Mouse (Mus musculus) CD4-positive helper T cell, adult 2 months (primary cell): Measurements from ENCODE around the gene Spaca4.

ENCODE experiments used
- DNase-seq: peaks from one replicate; pipeline ENCODE4 v3.0.0-alpha.2; 2012; ENCODE audit warnings: low read depth, missing footprints, low spot score

Spaca4 gene

DNA sequence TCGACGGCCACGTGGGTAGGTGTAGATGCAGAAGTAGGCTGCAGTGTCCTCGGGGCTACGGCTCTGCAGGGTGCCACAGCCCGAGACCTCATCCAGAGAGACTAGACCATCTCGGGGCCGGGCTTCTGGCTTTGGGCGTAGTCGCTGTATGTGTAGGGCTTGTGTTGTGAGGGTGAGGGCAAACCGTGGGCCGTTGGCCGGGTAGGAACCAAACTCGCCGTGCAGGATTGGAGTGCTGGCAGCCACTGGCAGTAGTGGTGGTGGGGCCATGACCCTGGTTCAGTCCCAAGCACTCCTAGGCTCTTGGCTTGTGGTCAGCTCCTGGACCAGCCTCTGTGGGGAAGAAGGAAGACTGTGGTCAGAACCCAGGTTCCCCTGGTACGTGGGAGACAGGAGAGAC lies 12.2 kb downstream of the Spaca4 start:
- DNase-seq, result no peak

DNA sequence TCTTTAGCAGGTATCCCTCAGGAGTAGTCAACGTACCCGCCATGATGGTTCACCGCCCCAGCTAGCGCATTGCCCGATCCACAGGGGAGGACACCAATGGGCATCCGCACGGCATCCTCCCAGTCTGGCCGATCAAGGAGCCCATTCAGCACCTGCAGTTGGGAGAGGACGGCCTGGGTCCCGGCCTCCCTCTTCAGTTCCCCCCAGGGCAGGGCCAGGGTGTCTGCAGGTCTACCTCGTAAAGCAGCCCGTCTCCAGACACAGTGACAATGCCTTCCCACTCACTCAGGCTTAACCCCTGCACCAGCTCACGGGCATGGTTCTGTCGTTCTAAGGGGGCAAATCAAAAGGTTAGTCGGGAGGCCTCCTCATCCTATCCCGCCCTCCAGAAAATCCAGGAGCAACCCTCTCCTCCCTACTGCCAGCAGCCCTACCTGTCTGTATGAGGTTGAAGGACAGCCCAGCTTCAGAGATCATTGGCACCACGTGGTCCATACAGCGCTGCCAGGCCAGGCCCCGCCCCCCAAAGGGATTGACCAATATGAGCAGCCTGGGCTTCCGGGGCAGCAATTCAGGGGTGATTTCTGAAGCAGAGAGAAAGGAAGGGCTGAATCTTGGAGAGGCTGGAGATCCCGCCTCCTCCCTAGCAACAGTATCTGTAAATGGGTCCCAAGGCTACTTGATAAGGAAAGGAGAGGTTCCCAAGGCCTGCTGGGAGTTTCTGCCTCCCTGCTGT lies 13.4 kb downstream of the Spaca4 start:
- DNase-seq, result no peak

DNA sequence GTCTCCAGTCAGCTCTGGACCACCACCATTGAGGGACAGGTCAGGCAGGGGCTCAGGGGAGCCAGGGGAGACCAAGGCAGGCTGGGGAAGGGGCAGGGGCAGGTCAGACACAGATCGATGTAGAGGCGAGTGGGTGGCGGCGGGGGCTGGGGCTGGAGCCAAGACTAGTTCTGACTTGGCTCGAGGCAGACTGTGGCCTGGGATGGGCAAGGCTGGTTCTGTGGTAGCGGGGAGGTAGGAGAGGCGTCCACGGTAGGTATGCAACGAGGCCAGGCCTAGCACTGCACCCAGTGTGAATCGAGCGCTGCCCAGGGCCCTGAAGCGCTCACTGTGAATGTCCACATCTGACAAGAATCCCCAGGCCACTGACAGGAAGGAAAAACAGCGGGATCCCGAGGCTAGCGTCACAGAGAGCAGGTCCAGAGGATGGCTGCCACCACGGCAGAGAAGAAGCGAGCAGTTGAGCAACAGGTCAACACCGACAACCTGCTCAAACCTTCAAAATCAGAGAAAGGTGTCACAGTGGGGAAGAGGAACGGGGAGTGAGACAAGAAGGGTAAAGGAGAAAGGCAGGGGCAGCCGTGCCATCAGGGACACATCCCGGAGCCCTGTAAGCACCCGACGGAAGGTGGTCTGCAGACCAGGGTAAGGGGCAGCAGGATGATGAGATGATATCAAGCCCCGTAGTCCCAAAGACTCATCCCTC lies 14.1 kb downstream of the Spaca4 start:
- no peak for DNase-seq

DNA sequence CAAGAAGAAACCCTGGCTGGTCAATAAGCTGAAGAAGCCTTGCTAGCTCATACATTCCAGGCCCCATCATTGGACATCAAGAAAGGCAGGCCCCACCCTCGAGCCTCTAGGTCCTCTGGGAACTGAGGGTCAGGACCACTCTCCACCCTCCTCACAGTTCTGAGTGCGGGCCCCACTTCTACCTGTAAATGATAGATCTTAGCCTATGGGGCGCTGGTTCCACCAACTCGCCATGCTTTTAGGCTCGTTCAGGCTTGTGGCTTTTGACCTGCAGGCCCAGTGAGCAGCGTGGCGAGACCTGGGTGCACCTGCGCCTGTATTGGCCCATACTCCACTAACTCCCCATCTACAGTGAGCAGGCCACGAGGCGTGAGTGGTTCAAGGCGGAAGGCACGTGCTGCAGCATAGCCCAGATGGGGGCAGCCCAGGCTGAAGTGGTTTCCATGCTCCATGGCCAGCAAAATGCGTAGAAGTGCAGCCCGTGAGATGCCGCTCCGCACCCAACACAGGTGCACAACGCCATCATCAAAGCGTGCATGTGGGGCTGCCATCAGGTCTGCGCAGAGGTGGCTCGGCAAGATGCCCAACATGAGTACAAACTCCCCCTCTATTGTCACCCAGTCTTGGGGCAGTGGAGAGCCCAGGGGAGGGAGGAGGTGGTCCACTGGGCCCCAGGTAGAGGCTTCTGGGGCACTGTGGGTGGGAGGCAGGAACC lies 15.0 kb downstream of the Spaca4 start:
- DNase-seq, result no peak

DNA sequence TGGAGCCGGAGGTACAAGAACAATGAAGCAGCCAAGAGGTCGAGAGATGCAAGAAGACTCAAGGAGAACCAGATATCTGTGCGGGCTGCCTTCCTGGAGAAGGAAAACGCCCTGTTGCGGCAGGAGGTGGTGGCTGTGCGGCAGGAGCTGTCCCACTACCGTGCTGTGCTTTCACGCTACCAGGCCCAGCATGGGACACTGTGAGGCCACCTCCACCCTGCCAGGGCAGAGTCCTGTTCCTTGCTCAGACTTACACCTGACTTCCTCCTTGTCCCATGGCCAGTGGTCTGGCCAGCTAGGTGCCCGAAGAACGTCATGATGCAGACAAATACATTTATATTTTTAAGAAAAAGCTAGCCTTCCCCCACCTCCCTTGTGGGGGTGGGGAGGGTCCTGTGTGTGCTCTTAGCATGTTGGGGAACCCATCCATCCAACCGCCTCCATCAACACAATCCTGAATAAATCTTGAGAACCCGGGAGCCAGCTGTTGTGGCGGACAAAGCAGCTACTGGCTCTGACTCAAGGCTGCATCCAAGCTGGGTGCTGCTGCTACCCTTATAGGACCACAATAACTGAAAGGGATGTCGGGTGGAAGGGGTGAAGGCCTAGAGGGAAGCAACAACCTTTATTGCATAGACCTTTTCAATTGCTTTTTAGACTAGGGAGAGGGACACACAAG lies 15.8 kb downstream of the Spaca4 start:
- DNase-seq, result no peak

DNA sequence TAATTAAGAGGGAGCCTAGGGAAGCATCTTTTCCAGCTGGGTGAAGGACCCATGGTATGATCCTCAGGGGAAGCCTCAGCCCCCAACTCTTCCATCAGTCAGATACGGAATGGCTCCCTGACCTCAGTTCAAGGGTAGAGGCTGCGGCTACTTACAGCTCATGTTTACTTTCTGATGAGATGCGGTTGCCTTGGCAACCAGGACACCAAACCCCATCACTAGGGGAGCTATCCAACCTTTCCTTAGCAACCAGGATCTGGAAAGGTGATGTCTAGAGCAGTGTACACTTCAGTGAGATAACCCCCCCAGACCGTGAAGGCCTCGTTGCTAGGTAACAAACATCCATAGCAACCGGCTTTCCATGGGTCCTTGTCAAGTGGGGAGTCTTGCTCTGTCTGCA lies 16.6 kb downstream of the Spaca4 start:
- peak; percentile 51 for DNase-seq

DNA sequence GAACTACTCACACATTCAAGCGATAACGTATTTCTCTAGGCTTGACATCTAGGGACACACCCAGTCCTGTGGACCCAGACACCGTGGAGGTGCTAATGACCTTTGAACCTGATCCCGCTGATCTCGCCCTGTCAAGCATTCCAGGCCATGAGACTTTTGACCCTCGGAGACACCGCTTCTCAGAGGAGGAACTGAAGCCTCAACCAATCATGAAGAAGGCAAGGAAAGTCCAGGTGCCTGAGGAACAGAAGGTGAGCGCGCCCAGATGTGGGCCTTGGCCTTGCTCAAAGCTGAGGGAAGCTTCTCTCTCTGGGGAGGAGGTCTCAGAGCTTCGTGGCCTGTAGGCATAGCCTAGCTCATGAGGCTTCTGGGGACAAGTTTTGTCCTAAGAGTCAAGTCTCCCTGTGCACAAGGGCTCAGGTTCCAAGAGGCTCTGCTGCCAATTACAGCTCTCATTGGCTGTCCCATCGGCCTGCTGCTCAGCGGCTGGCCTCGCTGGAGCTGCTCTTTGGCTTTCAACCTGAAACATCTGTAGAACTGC lies 17.3 kb downstream of the Spaca4 start:
- DNase-seq, result no peak

DNA sequence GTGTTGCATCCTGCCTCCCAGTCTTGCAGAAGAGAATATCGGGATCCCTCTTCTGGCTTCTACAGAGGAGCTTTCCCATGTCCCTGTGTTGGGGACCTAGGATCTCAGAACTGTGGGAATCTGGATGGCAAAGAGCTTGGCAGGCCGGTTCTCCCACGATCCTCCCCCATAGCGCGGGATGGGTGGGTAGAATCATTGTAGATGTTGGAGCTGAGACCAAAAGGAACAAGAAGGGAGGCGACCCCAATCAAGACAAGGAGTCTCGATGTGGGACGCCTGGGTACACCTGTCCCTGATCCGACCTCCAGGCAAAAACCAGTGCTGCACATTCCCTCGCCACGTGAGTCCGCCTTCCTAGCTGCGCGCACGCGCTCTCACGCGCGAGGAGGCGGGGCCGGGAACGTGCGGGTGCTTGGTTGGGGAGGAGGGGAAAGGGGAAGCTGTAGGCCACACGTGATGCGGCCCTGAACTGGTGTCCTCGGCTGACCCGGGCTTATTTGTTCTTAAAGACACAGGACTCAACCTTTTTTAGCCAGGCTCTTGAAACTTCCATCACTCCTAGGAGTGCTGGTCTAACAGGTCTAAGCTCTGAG lies 18.1 kb downstream of the Spaca4 start:
- DNase-seq, result peak; percentile 94

DNA sequence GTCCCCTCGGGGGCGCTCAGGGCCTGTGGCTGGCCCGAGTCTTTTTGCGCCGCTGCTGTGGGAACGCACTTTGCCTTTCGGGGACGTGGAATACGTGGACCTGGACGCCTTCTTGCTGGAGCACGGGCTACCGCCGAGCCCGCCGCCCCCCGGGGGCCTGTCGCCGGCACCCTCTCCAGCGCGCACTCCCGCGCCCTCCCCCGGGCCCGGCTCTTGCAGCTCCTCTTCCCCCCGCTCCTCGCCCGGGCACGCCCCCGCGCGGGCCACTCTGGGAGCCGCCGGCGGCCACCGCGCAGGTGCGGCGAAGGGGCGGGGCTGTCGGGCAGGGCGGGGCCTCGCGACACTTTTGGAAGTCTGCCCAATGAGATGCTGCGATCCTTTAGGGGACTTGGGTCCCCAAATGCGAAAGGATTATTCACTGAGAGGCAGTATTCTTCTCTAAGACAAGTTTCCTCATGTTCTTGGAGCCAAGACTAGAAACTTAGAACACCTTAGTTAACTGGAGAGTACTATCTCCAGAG lies 18.8 kb downstream of the Spaca4 start:
- DNase-seq, result peak; percentile 89

DNA sequence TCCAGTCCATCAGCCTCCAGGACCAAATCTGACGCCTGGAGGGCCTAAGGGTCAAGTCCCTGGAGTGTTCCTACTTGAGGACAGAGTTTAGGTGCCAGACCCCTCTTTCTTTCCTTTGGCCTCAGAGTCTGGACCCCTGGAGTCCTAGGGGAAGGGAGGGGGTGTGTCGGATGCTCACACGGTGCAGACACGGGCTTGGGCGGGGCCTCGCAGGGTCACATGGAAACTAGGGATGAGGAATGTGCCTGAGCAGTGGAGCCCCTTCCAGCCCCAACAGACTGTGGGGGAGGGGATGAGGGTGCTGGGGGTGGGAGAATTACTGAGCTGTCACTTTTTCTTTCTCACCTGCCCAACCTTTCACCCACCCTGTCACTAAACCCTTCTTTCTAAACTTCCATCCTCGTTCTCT lies 19.7 kb downstream of the Spaca4 start:
- DNase-seq, result peak; percentile 51

DNA sequence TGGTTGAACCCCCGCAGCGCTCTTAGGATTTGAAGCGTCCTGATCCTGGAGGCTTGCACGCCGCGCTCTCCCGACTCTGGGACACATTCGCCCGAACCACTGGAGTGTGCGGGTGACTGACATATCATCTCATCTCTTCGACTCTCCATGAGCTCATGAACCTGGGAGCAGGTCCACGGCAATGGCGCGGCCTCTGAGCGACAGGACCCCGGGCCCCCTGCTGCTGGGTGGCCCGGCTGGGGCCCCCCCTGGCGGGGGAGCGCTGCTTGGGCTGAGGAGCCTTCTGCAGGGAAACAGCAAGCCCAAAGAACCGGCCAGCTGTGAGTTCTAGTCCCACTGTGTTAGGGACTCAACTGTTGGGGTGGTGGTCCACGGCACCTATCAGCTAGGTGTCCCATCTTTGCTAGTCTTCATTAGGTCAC lies 20.2 kb downstream of the Spaca4 start:
- DNase-seq, result no peak

DNA sequence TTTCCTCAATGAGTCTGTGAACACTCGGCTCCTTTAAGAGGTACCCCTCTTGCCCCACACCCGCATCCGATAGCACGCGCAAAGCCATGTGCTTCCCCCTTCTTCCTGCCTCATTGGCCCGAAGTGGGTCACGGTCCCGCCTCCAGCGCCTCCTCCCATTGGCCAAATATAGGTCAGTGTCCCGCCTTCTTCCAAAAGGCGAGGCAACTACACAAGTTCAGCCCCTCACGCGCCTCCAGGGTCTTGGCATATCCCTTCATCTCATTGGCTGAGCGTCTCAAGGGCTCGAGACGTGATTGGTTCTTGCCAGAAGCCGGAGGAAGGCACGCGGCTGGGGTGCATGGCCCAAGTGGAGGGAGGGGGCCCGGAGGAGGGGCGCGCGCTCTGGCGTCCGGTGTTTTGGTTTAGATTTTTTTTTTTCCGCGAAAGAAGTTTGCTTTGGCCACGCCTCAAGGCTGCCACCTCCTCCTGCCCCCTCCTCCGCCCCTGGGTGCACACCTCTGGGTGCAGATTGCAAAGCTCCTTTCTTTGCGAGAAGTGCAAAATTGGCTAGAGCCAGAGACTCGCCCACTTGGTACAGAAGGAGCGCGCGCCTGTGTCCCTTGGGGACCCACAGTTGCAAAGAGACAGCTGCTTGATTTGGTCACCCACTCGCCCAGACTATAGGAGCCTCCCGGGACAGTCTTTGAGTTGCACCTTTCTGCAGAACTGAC lies 20.7 kb downstream of the Spaca4 start, which contains the start of gene Dbp:
Dbp (plus strand) TSS at position 359 of the 713 bp plus-strand sequence.
- peak; percentile 99 for DNase-seq

DNA sequence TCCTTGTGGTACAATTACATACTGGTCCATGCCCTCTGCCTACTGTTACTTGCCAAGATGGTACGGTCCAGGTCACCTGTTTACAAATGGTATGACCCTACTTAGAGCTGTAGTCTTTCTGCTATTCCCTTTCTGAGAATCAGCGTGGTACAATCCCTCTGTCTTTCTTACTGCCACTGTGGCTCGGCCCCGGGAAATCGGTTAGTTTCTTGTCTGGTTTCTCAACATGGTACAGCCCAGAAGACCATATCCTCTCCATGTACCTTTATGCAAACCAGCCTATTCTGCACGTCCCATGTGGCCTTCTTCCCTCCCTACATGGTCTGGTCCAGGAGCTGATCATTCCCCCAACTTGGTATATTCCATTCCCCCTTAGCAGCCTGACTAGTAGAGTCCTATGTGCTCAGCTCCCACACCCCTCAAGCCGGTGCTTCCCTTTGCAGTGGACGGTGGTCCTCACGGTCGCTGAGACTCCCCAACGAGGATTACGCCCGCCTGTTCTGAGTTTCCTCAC lies 21.5 kb downstream of the Spaca4 start:
- peak; percentile 82 for DNase-seq

DNA sequence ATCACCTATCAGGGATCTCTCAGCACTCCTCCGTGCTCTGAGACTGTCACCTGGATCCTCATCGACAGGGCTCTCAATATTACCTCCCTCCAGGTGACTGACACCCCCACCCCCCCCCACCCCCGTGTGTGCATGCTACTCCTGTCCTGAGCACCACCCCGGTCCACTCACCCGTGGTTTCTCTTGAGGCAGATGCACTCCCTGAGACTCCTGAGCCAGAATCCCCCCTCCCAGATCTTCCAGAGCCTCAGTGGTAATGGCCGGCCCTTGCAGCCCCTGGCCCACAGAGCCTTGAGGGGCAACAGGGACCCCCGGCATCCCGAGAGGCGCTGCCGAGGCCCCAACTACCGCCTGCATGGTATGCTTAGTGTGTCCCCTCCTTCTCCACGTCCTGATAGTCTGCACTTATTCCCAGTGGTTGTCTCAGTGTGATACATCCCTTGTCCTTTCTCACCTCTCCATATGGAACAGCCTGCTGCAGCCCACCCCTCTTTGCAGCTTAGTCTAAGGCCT lies 22.0 kb downstream of the Spaca4 start:
- DNase-seq, result no peak

DNA sequence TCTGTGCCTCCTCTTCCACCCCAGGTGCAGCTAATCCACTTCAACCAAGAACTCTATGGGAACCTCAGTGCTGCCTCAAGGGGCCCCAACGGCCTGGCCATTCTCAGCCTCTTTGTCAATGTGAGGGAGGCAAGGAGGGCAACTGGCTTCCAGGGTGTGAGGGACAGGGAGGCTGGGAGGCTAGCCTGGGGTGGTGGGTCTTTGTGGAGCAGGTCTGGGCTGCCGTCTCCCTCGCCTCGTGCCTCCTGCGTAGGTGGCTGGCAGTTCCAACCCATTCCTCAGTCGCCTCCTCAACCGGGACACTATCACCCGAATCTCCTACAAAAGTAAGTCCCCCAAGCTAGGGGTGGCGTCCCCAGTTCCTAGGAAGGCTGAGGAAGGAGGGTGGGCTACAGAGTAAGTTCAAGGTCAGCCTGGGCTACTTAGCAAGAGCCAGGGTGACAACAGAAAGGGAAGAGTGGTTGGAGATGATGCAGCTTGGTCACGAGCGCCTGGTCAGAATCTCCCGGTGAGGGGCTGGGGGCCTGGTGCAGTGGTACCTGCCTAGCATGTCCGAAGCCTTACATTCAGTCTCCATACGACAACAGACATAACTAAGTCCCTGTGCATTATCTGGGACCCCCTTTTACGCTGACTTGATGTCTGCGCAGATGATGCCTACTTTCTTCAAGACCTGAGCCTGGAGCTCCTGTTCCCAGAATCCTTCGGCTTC lies 22.6 kb downstream of the Spaca4 start:
- DNase-seq, result no peak

DNA sequence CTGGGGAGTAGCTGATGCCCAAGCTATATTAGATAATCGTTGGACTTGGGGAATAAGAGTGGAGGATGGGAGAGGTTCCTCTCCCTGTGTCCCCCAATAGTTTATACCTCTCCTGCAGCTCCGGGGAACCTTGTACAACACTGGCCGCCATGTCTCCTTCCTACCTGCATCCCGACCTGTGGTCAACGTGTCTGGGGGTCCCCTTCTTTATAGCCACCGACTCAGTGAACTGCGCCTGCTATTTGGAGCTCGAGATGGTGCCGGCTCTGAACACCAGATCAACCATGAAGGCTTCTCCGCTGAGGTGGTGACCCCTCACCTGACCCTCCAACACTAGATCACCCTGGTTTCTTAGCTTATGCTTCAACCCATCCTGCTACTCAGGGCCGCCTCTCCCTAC lies 23.3 kb downstream of the Spaca4 start:
- DNase-seq, result no peak

DNA sequence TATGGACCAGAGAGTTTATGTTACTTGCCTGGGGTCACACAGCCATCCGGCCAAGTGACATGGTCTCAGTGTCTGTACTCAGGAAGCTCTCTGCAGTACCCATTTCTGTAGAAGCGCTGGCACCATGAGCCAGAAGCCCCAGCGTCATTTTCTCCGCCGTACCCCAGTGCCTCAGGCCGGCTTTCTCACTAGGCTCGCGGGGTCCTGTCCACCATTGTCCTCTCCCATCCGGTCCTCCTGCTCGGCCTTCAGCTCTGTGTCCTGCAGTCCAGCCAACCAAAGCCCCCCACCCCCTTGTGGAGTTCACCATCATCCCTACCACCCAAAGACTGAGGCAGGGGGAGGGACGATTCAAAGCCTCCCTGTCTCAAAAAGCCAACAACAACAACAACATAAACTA lies 24.0 kb downstream of the Spaca4 start:
- DNase-seq, result no peak

DNA sequence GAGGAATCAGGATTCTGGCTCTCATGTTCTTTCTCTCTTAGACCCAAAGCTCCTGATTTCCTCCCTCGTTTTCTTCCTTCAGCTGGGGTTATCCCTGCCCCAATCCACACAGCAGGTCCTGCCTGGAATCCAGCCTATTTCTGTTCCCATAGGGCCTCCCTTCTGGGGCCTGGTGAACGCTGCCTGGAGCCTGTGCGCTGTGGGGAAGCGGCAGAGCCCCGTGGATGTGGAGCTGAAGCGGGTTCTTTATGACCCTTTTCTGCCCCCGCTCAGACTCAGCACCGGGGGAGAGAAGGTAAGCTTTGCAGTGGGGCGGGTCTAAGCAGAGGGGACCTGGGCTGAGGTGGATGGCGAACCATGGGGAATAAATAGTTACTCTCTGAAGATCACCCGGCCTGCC lies 24.5 kb downstream of the Spaca4 start:
- no peak for DNase-seq

DNA sequence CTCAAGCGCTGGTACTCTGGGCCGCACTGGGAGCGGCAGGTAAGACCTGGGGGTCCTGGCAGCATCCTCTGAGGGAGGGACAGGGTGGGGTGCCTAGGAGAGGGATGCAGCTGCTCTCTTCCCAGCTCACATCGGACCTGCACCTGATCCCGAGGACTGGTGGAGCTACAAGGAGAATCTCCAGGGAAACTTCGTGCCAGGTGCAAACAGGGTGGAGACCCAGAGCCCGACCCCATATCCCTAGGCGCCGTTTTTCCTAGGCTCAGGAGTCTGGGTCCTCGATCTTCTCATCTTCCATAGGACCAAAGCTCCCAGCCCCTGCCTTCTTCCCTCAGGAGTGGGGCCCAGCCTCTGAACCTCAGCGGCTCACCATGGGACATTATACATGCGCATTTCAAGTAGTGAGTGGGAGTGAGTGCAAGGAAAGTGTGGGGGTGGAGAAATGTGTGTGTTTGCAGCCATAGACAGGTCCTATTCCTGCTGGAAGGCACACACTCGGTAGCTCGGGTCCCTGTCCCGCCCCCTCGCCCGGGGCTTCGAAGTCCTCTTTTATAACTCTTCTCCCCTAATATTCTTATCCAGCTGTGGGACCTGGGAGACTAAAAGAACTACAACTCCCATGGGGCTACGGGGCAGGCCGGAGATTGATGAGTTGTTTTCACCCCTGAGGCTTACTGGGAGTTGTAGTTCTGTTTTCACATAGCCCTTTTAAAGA lies 25.2 kb downstream of the Spaca4 start:
- DNase-seq, result peak; percentile 73
